Mouse (Mus musculus) midbrain, postnatal 0 days (tissue): ENCODE data around the gene Fam184b. TPM values are rescaled to one million over a fixed set of nuclear protein-coding genes. Genes with fewer than 3 reads are reported as not detected.
"Not testable (repeated sequence)": the region's sequence is repeated elsewhere in the genome, so short reads cannot be mapped to it uniquely, and the experiment has no call there.

Experiments used
- ATAC-seq: fragments of 200-750 bp; cut with Nextera tagmentation; 2 replicates; pipeline ENCODE4 v1.8.0; 2017; ENCODE audit warnings: moderate number of reproducible peaks, mild to moderate bottlenecking, moderate TSS enrichment, moderate library complexity; ENCODE audit not compliant: low FRiP score
- DNase-seq: peaks from one replicate; pipeline ENCODE4 v3.0.0-alpha.2; 2015; ENCODE audit warnings: low spot score
- H3K27ac ChIP-seq: fragments of 300-500 bp; sonication (generic); 2 replicates; pipeline ENCODE4 v1.5.1; 2014; ENCODE audit warnings: low read depth, mild to moderate bottlenecking, low read length, mixed read lengths
- H3K27me3 ChIP-seq: fragments of 300-500 bp; sonication (generic); 2 replicates; pipeline ENCODE4 v1.6.1; 2014; ENCODE audit warnings: low read length, control low read depth, mixed read lengths; ENCODE audit not compliant: insufficient read depth
- H3K36me3 ChIP-seq: fragments of 300-500 bp; sonication (generic); 2 replicates; pipeline ENCODE4 v1.6.1; 2014; ENCODE audit warnings: low read length, control low read depth, mixed read lengths; ENCODE audit not compliant: insufficient read depth
- H3K4me1 ChIP-seq: fragments of 300-500 bp; sonication (generic); 2 replicates; pipeline ENCODE4 v1.6.1; 2014; ENCODE audit warnings: mild to moderate bottlenecking, control low read depth, antibody characterized with exemption, low read length, mixed read lengths; ENCODE audit not compliant: insufficient read depth
- H3K4me2 ChIP-seq: fragments of 300-500 bp; sonication (generic); 2 replicates; pipeline ENCODE4 v1.6.1; 2014; ENCODE audit warnings: low read depth, mild to moderate bottlenecking, low read length, mixed read lengths; ENCODE audit not compliant: poor library complexity, severe bottlenecking
- H3K4me3 ChIP-seq: fragments of 300-500 bp; sonication (generic); 2 replicates; pipeline ENCODE4 v1.5.1; 2014; ENCODE audit warnings: low read depth, mild to moderate bottlenecking, low read length, moderate library complexity
- H3K9ac ChIP-seq: fragments of 300-500 bp; sonication (generic); replicated peaks from 2 replicates; pipeline ENCODE4 v1.6.1; 2014; ENCODE audit warnings: mild to moderate bottlenecking, low read length, moderate library complexity, mixed read lengths; ENCODE audit not compliant: poor library complexity, severe bottlenecking
- H3K9me3 ChIP-seq: fragments of 300-500 bp; sonication (generic); 2 replicates; pipeline ENCODE4 v1.6.1; 2016; ENCODE audit warnings: low read length, control low read depth
- CTCF ChIP-seq: IDR thresholded peaks from 2 replicates; pipeline ENCODE4 v1.5.1; 2016; ENCODE audit warnings: antibody characterized with exemption, mild to moderate bottlenecking
- WGBS: fragments of 180-500 bp; shearing (Covaris S2); extraction: QIAGEN DNeasy Blood & Tissue Kit; methylation state at CpG from one replicate; pipeline ENCODE4 v1.1.7; 2014; 5-methylcytosine and 5-hydroxymethylcytosine counted together
- polyA plus RNA-seq: library from polyadenylated mRNA; unstranded; fragments of >200 nt; fragmentation: Nextera tagmentation; extraction: Ambion mirVana; gene quantifications from 2 replicates; pipeline ENCODE4 v1.2.1, GENCODE M21; 2015
- total RNA-seq: library from RNA; depleted of rRNA; stranded (reverse); fragments of >200 nt; gene quantifications from 2 replicates; pipeline ENCODE4 v1.2.3, GENCODE M21; 2014

Fam184b gene
- total and polyA plus RNA-seq, 2 experiments from 2014 or later: 9.5 to 13.9 TPM

DNA sequence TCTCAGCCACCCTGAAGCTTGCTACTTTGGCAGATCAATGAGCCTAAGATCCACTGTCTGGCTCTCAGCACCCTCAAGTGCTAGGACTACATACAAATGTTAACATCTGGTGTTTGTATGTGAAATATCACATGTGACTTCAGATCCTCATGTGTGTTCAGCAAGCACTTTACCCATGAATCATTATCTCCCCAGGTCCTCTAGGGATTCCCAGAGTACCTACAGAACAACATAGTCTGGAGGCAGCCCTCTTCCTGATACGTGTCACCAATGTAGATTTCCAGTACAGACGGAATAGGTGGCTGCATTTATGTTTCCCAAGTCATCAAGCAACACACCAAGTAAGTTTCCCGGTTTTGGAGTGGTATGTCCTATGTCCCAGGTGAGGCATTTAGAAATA lies 29.4 kb upstream of the Fam184b start:
- DNase-seq: peak; percentile 1
- peak overlapping the region; percentile 100 for H3K4me2 ChIP-seq
- no peak for TF ChIP-seq CTCF
- no peaks in the 10 kb centered on the region for H3K4me1 ChIP-seq
- no peaks in the 10 kb centered on the region for H3K36me3 ChIP-seq
- ATAC-seq: peak; percentile 7; the same call in 1 of the 2 replicates
- H3K9ac ChIP-seq: peak overlapping the region; percentile 74; the same call in 1 of the 2 replicates
- H3K9me3 ChIP-seq: no peaks in the 10 kb centered on the region
- 1% methylated on average over 3 of the region's 3 CpGs for WGBS
- peak overlapping the region; percentile 83 for H3K4me3 ChIP-seq
- H3K27ac ChIP-seq: no peak overlapping the region
- H3K27me3 ChIP-seq: no peaks in the 10 kb centered on the region

GRCm38 (mm10) chr5:45668324-45668723 lies 28.9 kb upstream of the Fam184b start:
- H3K36me3 ChIP-seq: no peaks in the 10 kb centered on the region
- peak; percentile 85 for DNase-seq
- H3K4me3 ChIP-seq: no peak overlapping the region; the same call in 1 of the 2 replicates
- peak; percentile 78 for TF ChIP-seq CTCF
- H3K9me3 ChIP-seq: no peaks in the 10 kb centered on the region
- no peak overlapping the region for H3K9ac ChIP-seq
- no peaks in the 10 kb centered on the region for H3K27me3 ChIP-seq
- ATAC-seq: no peak
- H3K4me1 ChIP-seq: no peaks in the 10 kb centered on the region
- 7% methylated on average over 3 of the region's 3 CpGs for WGBS
- no peak overlapping the region for H3K27ac ChIP-seq
- H3K4me2 ChIP-seq: no peak overlapping the region; the same call in 1 of the 2 replicates

DNA sequence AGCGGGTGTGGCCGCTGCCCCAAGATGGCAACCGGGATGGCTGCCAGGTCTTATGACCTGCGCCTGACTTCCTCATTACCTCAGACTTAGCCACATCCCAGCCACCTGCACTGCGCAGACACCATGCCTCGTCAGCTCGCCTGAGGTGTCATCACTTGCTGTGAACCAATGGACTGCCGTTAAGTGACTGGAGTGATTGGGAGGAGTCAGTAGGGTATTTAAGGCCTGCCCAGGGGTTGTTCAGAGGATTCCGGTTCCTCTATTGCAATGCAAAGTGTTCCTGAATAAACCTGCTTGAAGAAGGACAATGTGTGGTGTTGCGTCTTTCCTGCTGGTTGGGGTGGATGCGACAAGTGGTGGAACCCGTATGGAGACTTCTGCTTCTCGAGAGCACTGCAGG lies 19.0 kb upstream of the Fam184b start:
- H3K27ac ChIP-seq, H3K4me1 ChIP-seq, H3K4me2 ChIP-seq, H3K36me3 ChIP-seq, H3K4me3 ChIP-seq, DNase-seq, H3K27me3 ChIP-seq, ATAC-seq, H3K9ac ChIP-seq, H3K9me3 ChIP-seq: not testable (repeated sequence)
- WGBS: 96% methylated on average over 13 of the region's 13 CpGs

- no peaks in the 10 kb centered on the region for H3K9me3 ChIP-seq
- no peaks in the 10 kb centered on the region for H3K36me3 ChIP-seq
- ATAC-seq (no peak), DNase-seq (no peak)
- no peaks in the 10 kb centered on the region for H3K4me1 ChIP-seq
- WGBS: 93% methylated on average over 2 of the region's 2 CpGs
- no peak overlapping the region for H3K27ac ChIP-seq
- no peak for TF ChIP-seq CTCF
- H3K27me3 ChIP-seq: no peaks in the 10 kb centered on the region
- no peak overlapping the region for H3K4me2 ChIP-seq
- H3K4me3 ChIP-seq: no peak overlapping the region
- H3K9ac ChIP-seq: no peak overlapping the region
Observed at GRCm38 (mm10) chr5:45651026-45651703, 11.8 kb upstream of the Fam184b start.

- H3K27ac ChIP-seq: peak overlapping the region; percentile 71
- no peak for DNase-seq
- 0% methylated on average over 8 of the region's 8 CpGs for WGBS
Observed at GRCm38 (mm10) chr5:45639715-45640092, 290 bp upstream of the Fam184b start.

DNA sequence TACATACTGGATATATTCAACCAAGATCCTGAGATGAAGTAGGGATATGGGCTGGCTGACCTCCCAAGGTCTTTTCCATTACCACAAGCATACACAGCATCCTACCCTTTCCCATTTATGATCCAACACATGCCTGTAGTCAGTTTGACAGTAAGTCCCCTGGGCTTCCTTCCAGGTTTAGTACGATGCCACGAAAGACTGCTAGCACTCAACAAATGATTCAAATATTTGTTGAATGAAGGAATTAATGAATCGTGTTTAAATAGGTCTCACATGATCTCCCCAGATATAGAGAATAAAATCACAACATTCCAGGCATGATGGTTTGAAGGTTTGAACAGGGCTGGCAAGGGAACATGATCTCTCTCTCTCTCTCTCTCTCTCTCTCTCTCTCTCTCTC lies 1.0 kb downstream of the Fam184b start:
- Histone ChIP-seq H3K27me3 (no peaks in the 10 kb centered on the region), H3K4me1 (no peaks in the 10 kb centered on the region), H3K27ac (no peak overlapping the region), H3K4me3 (peak overlapping the region; percentile 65), H3K4me2 (peak overlapping the region; percentile 81), H3K9ac (peak overlapping the region; percentile 66; the same call in 1 of the 2 replicates), H3K9me3 (no peaks in the 10 kb centered on the region), H3K36me3 (no peaks in the 10 kb centered on the region)
- ATAC-seq (no peak), DNase-seq (peak; percentile 18)
- no peak for TF ChIP-seq CTCF
- WGBS: 40% methylated on average over 3 of the region's 3 CpGs

More at GRCm38 (mm10) chr5:45639715-45640092, 290 bp upstream of the Fam184b start:
- peak overlapping the region; percentile 65 for H3K4me3 ChIP-seq
- H3K27me3 ChIP-seq: no peaks in the 10 kb centered on the region
- peak; percentile 48 for ATAC-seq
- H3K4me2 ChIP-seq: peak overlapping the region; percentile 81
- no peaks in the 10 kb centered on the region for H3K36me3 ChIP-seq
- H3K9ac ChIP-seq: peak overlapping the region; percentile 66
- no peaks in the 10 kb centered on the region for H3K9me3 ChIP-seq
- TF ChIP-seq CTCF: no peak
- no peaks in the 10 kb centered on the region for H3K4me1 ChIP-seq
